Mouse (Mus musculus): ENCODE data around the gene Uso1. TPM values are rescaled to one million over a fixed set of nuclear protein-coding genes. Genes with fewer than 3 reads are reported as not detected.
"Not testable (repeated sequence)": the region's sequence is repeated elsewhere in the genome, so short reads cannot be mapped to it uniquely, and the experiment has no call there.

Gene Uso1
- polyA plus RNA-seq, 1 experiment from 2014 or later = 50.1 TPM

- WGBS = 79% methylated on average over 3 of the region's 3 CpGs
- Histone ChIP-seq H3K36me3 (peaks cover 7% of the 10 kb centered on the region; the same call in 1 of the 2 replicates), H3K27me3 (no peaks in the 10 kb centered on the region), H3K9me3 (no peaks in the 10 kb centered on the region), H3K9ac (replicated peaks) (no peak overlapping the region), H3K4me3 (replicated peaks) (no peak overlapping the region), H3K4me2 (no peak overlapping the region), H3K4me1 (replicated peaks) (peaks cover 22% of the 10 kb centered on the region), H3K27ac (no peak overlapping the region; the same call in 1 of the 2 replicates)
- no peak for ATAC-seq (ENCODE audit: insufficient number of reproducible peaks, insufficient read depth, low FRiP score, low TSS enrichment, low read depth)
Observed at GRCm38 (mm10) chr5:92142481-92142880, 4.7 kb downstream of the Uso1 start.

DNA sequence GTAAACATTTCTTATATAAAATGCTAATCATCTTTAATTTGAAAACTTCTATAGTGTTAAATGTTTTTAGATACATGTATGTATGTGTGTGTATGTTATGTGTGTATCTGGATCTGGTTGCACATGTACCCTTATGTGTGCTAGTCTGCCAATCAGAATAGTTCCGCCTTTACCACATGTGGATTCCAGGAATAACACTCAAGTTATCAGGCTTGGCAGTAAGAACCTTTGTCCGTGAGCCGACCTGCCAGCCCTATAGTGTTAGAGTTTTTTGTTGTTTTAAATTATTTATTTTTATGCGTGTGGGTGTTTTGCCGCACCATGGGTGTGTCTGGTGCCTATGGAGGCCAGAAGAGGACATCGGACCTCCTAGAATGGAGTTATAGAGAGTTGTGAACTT lies 5.9 kb downstream of the Uso1 start:
- no peak overlapping the region for H3K27ac ChIP-seq
- H3K9me3 ChIP-seq = no peaks in the 10 kb centered on the region
- H3K27me3 ChIP-seq = no peaks in the 10 kb centered on the region
- H3K36me3 ChIP-seq = peaks cover 7% of the 10 kb centered on the region; the same call in 1 of the 2 replicates
- H3K4me3 ChIP-seq (replicated peaks) = no peak overlapping the region
- no peak for ATAC-seq (ENCODE audit: insufficient number of reproducible peaks, insufficient read depth, low FRiP score, low TSS enrichment, low read depth)
- no peak overlapping the region for H3K9ac ChIP-seq (replicated peaks)
- WGBS = 94% methylated on average over 6 of the region's 6 CpGs
- no peak overlapping the region for H3K4me2 ChIP-seq
- H3K4me1 ChIP-seq (replicated peaks) = peaks cover 22% of the 10 kb centered on the region

- Histone ChIP-seq H3K27me3 (no peaks in the 10 kb centered on the region), H3K4me3 (replicated peaks) (no peak overlapping the region), H3K36me3 (peaks cover 7% of the 10 kb centered on the region; the same call in 1 of the 2 replicates), H3K4me1 (replicated peaks) (peaks cover 9% of the 10 kb centered on the region), H3K4me2 (no peak overlapping the region), H3K9me3 (no peaks in the 10 kb centered on the region), H3K9ac (replicated peaks) (no peak overlapping the region), H3K27ac (no peak overlapping the region)
- ATAC-seq (ENCODE audit: insufficient number of reproducible peaks, insufficient read depth, low FRiP score, low TSS enrichment, low read depth) = no peak
- WGBS = 93% methylated on average over 7 of the region's 7 CpGs
Observed at GRCm38 (mm10) chr5:92144954-92145708, 7.4 kb downstream of the Uso1 start.

- H3K27me3 ChIP-seq = no peaks in the 10 kb centered on the region
- no peak overlapping the region for H3K9ac ChIP-seq (replicated peaks)
- no peak overlapping the region for H3K4me2 ChIP-seq
- no peaks in the 10 kb centered on the region for H3K9me3 ChIP-seq
- H3K36me3 ChIP-seq = peaks cover 16% of the 10 kb centered on the region
- 87% methylated on average over 3 of the region's 3 CpGs for WGBS
- H3K4me3 ChIP-seq (replicated peaks) = no peak overlapping the region
- no peaks in the 10 kb centered on the region for H3K4me1 ChIP-seq (replicated peaks)
- H3K27ac ChIP-seq = no peak overlapping the region
- ATAC-seq (ENCODE audit: insufficient number of reproducible peaks, insufficient read depth, low FRiP score, low TSS enrichment, low read depth) = no peak
Observed at GRCm38 (mm10) chr5:92148248-92148647, 10.5 kb downstream of the Uso1 start.

DNA sequence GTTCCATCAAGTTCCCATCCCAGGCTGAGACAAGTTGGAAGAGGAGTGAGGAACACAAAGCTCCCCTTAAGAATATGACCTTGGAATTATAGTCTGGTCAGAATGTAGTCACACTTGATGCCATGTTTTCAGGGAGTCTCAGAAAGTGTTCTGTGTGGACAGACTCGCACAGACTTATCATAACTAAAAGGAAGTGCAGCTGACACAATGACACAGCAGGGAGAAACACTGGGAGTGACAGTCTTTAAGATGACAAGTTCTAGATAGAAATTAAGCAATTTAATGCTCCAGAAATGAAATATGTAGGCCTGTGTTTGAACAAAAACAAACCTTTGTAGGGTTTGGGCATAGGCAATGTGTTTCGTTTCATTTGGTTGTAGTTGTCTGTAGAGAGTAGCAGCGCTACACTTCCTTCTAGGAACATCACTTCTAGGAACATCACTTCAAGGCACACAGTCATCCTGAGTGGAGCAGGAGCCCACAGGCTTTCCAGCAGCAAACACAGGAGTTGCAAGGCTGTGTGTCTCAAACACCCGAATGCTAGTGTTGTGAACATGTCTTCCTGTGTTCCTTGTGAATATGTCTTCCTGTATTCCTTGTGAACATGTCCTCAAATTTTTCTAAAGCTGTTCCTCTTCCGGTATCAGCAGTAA lies 11.7 kb downstream of the Uso1 start:
- Histone ChIP-seq H3K27me3 (no peaks in the 10 kb centered on the region), H3K4me3 (replicated peaks) (no peak overlapping the region), H3K4me2 (no peak overlapping the region), H3K9ac (replicated peaks) (no peak overlapping the region), H3K27ac (no peak overlapping the region), H3K4me1 (replicated peaks) (no peaks in the 10 kb centered on the region), H3K9me3 (no peaks in the 10 kb centered on the region), H3K36me3 (peaks cover 21% of the 10 kb centered on the region)
- no peak for ATAC-seq (ENCODE audit: insufficient number of reproducible peaks, insufficient read depth, low FRiP score, low TSS enrichment, low read depth)
- 91% methylated on average over 5 of the region's 5 CpGs for WGBS

- Histone ChIP-seq H3K4me1 (replicated peaks) (no peaks in the 10 kb centered on the region), H3K9me3 (no peaks in the 10 kb centered on the region), H3K9ac (replicated peaks) (no peak overlapping the region), H3K4me3 (replicated peaks) (no peak overlapping the region), H3K27ac (no peak overlapping the region), H3K4me2 (no peak overlapping the region), H3K36me3 (peaks cover 45% of the 10 kb centered on the region), H3K27me3 (no peaks in the 10 kb centered on the region)
- no peak for ATAC-seq (ENCODE audit: insufficient number of reproducible peaks, insufficient read depth, low FRiP score, low TSS enrichment, low read depth)
- 86% methylated on average over 3 of the region's 3 CpGs for WGBS
Observed at GRCm38 (mm10) chr5:92154861-92155260, 17.1 kb downstream of the Uso1 start.

- Histone ChIP-seq H3K4me2 (no peak overlapping the region), H3K4me1 (replicated peaks) (no peaks in the 10 kb centered on the region), H3K27me3 (no peaks in the 10 kb centered on the region), H3K27ac (no peak overlapping the region), H3K36me3 (peaks cover 40% of the 10 kb centered on the region), H3K4me3 (replicated peaks) (no peak overlapping the region), H3K9ac (replicated peaks) (no peak overlapping the region), H3K9me3 (no peaks in the 10 kb centered on the region)
- 89% methylated on average over 6 of the region's 6 CpGs for WGBS
- ATAC-seq (ENCODE audit: insufficient number of reproducible peaks, insufficient read depth, low FRiP score, low TSS enrichment, low read depth) = no peak
Observed at GRCm38 (mm10) chr5:92165976-92166375, 28.2 kb downstream of the Uso1 start.

- WGBS = 89% methylated on average over 8 of the region's 8 CpGs
- peaks cover 1% of the 10 kb centered on the region; the same call in 1 of the 2 replicates for H3K9me3 ChIP-seq
- H3K36me3 ChIP-seq = peaks cover 80% of the 10 kb centered on the region
Observed at GRCm38 (mm10) chr5:92183071-92183830, 45.5 kb downstream of the Uso1 start.

DNA sequence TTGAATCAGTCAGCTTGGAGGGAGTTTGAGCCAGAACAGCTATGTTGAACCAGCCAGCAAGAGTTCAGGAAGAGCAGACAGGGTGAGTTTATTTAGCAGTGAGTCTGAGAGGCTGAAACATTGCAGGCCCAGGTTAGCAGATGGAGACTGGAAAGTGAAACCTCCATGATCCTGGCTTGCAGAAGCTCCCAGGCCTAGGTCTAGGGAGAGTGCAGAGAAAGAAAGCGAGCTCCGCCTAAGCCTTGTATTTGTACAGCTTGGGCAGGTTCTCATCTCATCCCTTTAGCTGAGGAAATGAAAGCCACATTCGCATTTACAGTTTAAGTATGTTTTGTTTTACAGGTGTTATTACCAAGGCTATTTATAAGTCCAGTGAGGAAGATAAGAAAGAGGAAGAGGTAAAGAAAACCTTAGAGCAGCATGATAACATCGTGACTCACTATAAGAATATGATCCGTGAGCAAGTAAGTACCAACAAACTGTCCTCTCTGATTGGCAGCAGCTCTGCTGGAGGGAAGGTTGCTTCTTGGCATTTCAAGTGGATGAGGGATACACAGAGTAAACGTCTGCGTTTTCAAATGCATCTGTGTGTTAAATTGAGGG lies 51.2 kb downstream of the Uso1 start:
- Histone ChIP-seq H3K9ac (replicated peaks) (no peak overlapping the region), H3K4me1 (replicated peaks) (no peaks in the 10 kb centered on the region), H3K4me2 (no peak overlapping the region), H3K27ac (no peak overlapping the region), H3K36me3 (peaks cover 82% of the 10 kb centered on the region), H3K9me3 (peaks cover 8% of the 10 kb centered on the region), H3K4me3 (replicated peaks) (no peak overlapping the region), H3K27me3 (no peaks in the 10 kb centered on the region)
- ATAC-seq (ENCODE audit: insufficient number of reproducible peaks, insufficient read depth, low FRiP score, low TSS enrichment, low read depth) = no peak
- WGBS = 94% methylated on average over 7 of the region's 7 CpGs

More at GRCm38 (mm10) chr5:92183071-92183830, 45.5 kb downstream of the Uso1 start:
- Histone ChIP-seq H3K4me1 (replicated peaks) (no peaks in the 10 kb centered on the region), H3K9ac (replicated peaks) (no peak overlapping the region), H3K27ac (no peak overlapping the region), H3K27me3 (no peaks in the 10 kb centered on the region), H3K4me2 (no peak overlapping the region), H3K4me3 (replicated peaks) (no peak overlapping the region)
- ATAC-seq (ENCODE audit: insufficient number of reproducible peaks, insufficient read depth, low FRiP score, low TSS enrichment, low read depth) = no peak

DNA sequence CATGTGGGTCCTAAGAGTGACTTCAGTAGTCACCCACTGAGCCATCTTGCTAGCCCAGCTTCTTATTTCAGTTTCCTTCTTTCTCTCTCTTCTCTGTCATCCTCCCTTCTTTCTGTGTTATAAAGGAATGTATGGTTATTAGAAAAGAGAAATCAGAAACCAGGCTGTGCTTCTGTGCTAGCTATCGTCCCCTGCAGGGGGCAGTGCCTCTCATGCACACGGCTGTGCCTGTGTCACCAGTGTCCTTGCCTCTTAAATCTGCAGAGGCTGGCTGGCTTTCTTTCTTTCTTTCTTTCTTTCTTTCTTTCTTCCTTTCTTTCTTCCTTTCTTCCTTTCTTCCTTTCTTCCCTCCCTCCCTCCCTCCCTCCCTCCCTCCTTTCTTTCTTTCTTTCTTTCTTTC lies 58.0 kb downstream of the Uso1 start:
- H3K4me3 ChIP-seq (replicated peaks); H3K27ac ChIP-seq; H3K4me2 ChIP-seq; H3K9me3 ChIP-seq; H3K9ac ChIP-seq (replicated peaks); ATAC-seq (ENCODE audit: insufficient number of reproducible peaks, insufficient read depth, low FRiP score, low TSS enrichment, low read depth); H3K27me3 ChIP-seq; H3K4me1 ChIP-seq (replicated peaks): not testable (repeated sequence)
- WGBS = 59% methylated on average over 2 of the region's 2 CpGs
- H3K36me3 ChIP-seq = peaks cover 90% of the 10 kb centered on the region
